Mouse (Mus musculus) MEL (cell line): Measurements from ENCODE around the gene Gm10491. TPM values are rescaled to one million over a fixed set of nuclear protein-coding genes. Genes with fewer than 3 reads are reported as not detected.

ENCODE experiments used
- DNase-seq: peaks from one replicate; pipeline ENCODE4 v3.0.0; 2011; ENCODE audit warnings: low read depth, low spot score
- H3K27ac ChIP-seq: 2 replicates; pipeline ENCODE4 v1.5.1; 2012; ENCODE audit warnings: low read depth, mild to moderate bottlenecking, control low read depth, low read length, moderate library complexity; ENCODE audit not compliant: control insufficient read depth
- H3K27me3 ChIP-seq, 2 experiments: fragments of 150-350 bp in 1 of 2; sonication (generic) in 1 of 2; 2 replicates each; pipeline ENCODE4 v1.6.1; 2012; ENCODE audit warnings: low read length in 2 of 2, mild to moderate bottlenecking in 2 of 2, improper control_type of control experiment in 1 of 2, moderate library complexity in 1 of 2; ENCODE audit not compliant: insufficient read depth in 2 of 2, control insufficient read depth in 1 of 2
- H3K36me3 ChIP-seq, 2 experiments: 2 replicates each; pipeline ENCODE4 v1.6.1; 2012 to 2014; ENCODE audit warnings: low read length in 2 of 2, improper control_type of control experiment in 1 of 2, inconsistent platforms in 1 of 2, mild to moderate bottlenecking in 1 of 2; ENCODE audit not compliant: insufficient read depth in 2 of 2, control insufficient read depth in 1 of 2
- H3K4me1 ChIP-seq, 2 experiments: fragments of 150-350 bp in 1 of 2; sonication (generic) in 1 of 2; 2 replicates each; pipeline ENCODE4 v1.6.1; 2012; ENCODE audit warnings: low read length in 2 of 2, improper control_type of control experiment in 1 of 2, mild to moderate bottlenecking in 1 of 2; ENCODE audit not compliant: insufficient read depth in 2 of 2, control insufficient read depth in 1 of 2
- H3K4me3 ChIP-seq, 2 experiments: fragments of 150-350 bp in 1 of 2; sonication (generic) in 1 of 2; 2 replicates each; pipeline ENCODE4 v1.5.1; 2012; ENCODE audit warnings: low read depth in 2 of 2, low read length in 2 of 2, mild to moderate bottlenecking in 2 of 2, moderate library complexity in 2 of 2, control low read depth in 1 of 2, improper control_type of control experiment in 1 of 2; ENCODE audit not compliant: control insufficient read depth in 1 of 2, insufficient read depth in 1 of 2
- H3K79me2 ChIP-seq: 2 replicates; pipeline ENCODE4 v1.6.1; 2012; ENCODE audit warnings: mild to moderate bottlenecking, low read length, moderate library complexity; ENCODE audit not compliant: control insufficient read depth, poor library complexity, insufficient read depth
- H3K9ac ChIP-seq: 2 replicates; pipeline ENCODE4 v1.6.1; 2012; ENCODE audit warnings: low read depth, mild to moderate bottlenecking, control low read depth, low read length, moderate library complexity; ENCODE audit not compliant: control insufficient read depth, poor library complexity, severe bottlenecking
- H3K9me3 ChIP-seq: fragments of 150-350 bp; sonication (generic); replicated peaks from 2 replicates; pipeline ENCODE4 v1.6.1; 2012; ENCODE audit warnings: mild to moderate bottlenecking, low read length, improper control_type of control experiment, moderate library complexity; ENCODE audit not compliant: insufficient read depth
- CHD1 ChIP-seq: IDR thresholded peaks from 2 replicates; pipeline ENCODE4 v1.6.1; 2012; ENCODE audit warnings: low read depth, mild to moderate bottlenecking, inconsistent platforms, low read length, improper control_type of control experiment
- CTCF ChIP-seq, 3 experiments: IDR thresholded peaks in 2 of 3; conservative IDR thresholded peaks in 1 of 3; 2 replicates each; pipeline ENCODE4 v1.5.1; 2011 to 2012; ENCODE audit warnings: low read length in 3 of 3, low read depth in 2 of 3, mild to moderate bottlenecking in 2 of 3, improper control_type of control experiment in 1 of 3, inconsistent platforms in 1 of 3, mixed read lengths in 1 of 3, moderate library complexity in 1 of 3; ENCODE audit not compliant: control insufficient read depth in 1 of 3, insufficient read depth in 1 of 3, poor library complexity in 1 of 3, severe bottlenecking in 1 of 3
- E2F4 ChIP-seq: IDR thresholded peaks from 2 replicates; pipeline ENCODE4 v1.6.1; 2011; ENCODE audit warnings: low read depth, low read length, improper control_type of control experiment, borderline replicate concordance
- ELF1 ChIP-seq: IDR thresholded peaks from 2 replicates; pipeline ENCODE4 v1.6.1; 2014; ENCODE audit warnings: low read depth, mild to moderate bottlenecking, inconsistent platforms, low read length, improper control_type of control experiment, moderate library complexity
- ETS1 ChIP-seq: IDR thresholded peaks from 2 replicates; pipeline ENCODE4 v1.6.1; 2012; ENCODE audit warnings: low read depth, mild to moderate bottlenecking, inconsistent platforms, low read length, improper control_type of control experiment, moderate library complexity
- JUND ChIP-seq: IDR thresholded peaks from 2 replicates; pipeline ENCODE4 v1.6.1; 2011; ENCODE audit warnings: low read depth, mild to moderate bottlenecking, improper control_type of control experiment, low read length
- MXI1 ChIP-seq: IDR thresholded peaks from 2 replicates; pipeline ENCODE4 v1.6.1; 2011; ENCODE audit warnings: mild to moderate bottlenecking, low read depth, low read length, improper control_type of control experiment
- MYB ChIP-seq: IDR thresholded peaks from 2 replicates; pipeline ENCODE4 v1.6.1; 2011; ENCODE audit warnings: mild to moderate bottlenecking, low read depth, low read length, improper control_type of control experiment
- MYC ChIP-seq: IDR thresholded peaks from 2 replicates; pipeline ENCODE4 v1.6.1; 2011; ENCODE audit warnings: low read depth, mild to moderate bottlenecking, low read length, improper control_type of control experiment, moderate library complexity
- NELFE ChIP-seq: IDR thresholded peaks from 2 replicates; pipeline ENCODE4 v1.6.1; 2011; ENCODE audit warnings: low read depth, low read length, improper control_type of control experiment
- POLR2A ChIP-seq, 2 experiments: IDR thresholded peaks; 2 replicates each; pipeline ENCODE4 v1.6.1; 2011 to 2012; ENCODE audit warnings: low read length in 2 of 2, mild to moderate bottlenecking in 2 of 2, control low read depth in 1 of 2, improper control_type of control experiment in 1 of 2, low read depth in 1 of 2, moderate library complexity in 1 of 2; ENCODE audit not compliant: control insufficient read depth in 1 of 2, insufficient read depth in 1 of 2, poor library complexity in 1 of 2
- POLR2AphosphoS2 ChIP-seq: IDR thresholded peaks from 2 replicates; pipeline ENCODE4 v1.6.1; 2011; ENCODE audit warnings: low read length, improper control_type of control experiment
- POLR2AphosphoS5 ChIP-seq: IDR thresholded peaks from 2 replicates; pipeline ENCODE4 v1.6.1; 2012; ENCODE audit warnings: low read depth, borderline replicate concordance, mild to moderate bottlenecking, inconsistent platforms, low read length, moderate library complexity, mixed read lengths
- SIN3A ChIP-seq: IDR thresholded peaks from 2 replicates; pipeline ENCODE4 v1.6.1; 2012; ENCODE audit warnings: low read length, improper control_type of control experiment, inconsistent platforms
- SMC3 ChIP-seq: IDR thresholded peaks from 2 replicates; pipeline ENCODE4 v1.6.1; 2011; ENCODE audit warnings: low read depth, low read length, improper control_type of control experiment
- TAL1 ChIP-seq: IDR thresholded peaks from 2 replicates; pipeline ENCODE4 v1.6.1; 2012; ENCODE audit warnings: mild to moderate bottlenecking, inconsistent platforms, low read length, moderate library complexity, mixed read lengths
- ZC3H11A ChIP-seq: IDR thresholded peaks from 2 replicates; pipeline ENCODE4 v1.6.1; 2012; ENCODE audit warnings: low read depth, mild to moderate bottlenecking, inconsistent platforms, low read length, improper control_type of control experiment
- ZNF384 ChIP-seq: IDR thresholded peaks from 2 replicates; pipeline ENCODE4 v1.6.1; 2012; ENCODE audit warnings: low read depth, mild to moderate bottlenecking, inconsistent platforms, low read length, improper control_type of control experiment
- polyA plus RNA-seq, 2 experiments: library from polyadenylated mRNA; stranded (reverse) in 1 of 2; unstranded in 1 of 2; fragments of >175 nt in 1 of 2; fragments of >200 nt in 1 of 2; gene quantifications; 2 replicates each; pipeline versions ENCODE4 v1.2.1 to v1.2.4; 2012; ENCODE audit warnings: low replicate concordance in 2 of 2, low read depth in 1 of 2; ENCODE audit not compliant: insufficient read length in 2 of 2, insufficient read depth in 1 of 2, missing spikeins in 1 of 2
- total RNA-seq: library from RNA; depleted of rRNA; stranded (reverse); fragments of 300-350 nt; gene quantifications from 2 replicates; pipeline ENCODE4 v1.2.3, GENCODE M21; 2012

Gene Gm10491
- total and polyA plus RNA-seq, 3 experiments, result not detected

GRCm38 (mm10) chrX:7947900-7948492 lies 40.4 kb upstream of the Gm10491 start (continued):
- TF ChIP-seq ETS1, result peak; percentile 62
- no peak for TF ChIP-seq POLR2AphosphoS2
- TF ChIP-seq SMC3, result no peak
- 0 out of 2 replicates have a peak, but pooled peaks have one; percentile 24 for TF ChIP-seq TAL1

GRCm38 (mm10) chrX:7947108-7947899 lies 39.7 kb upstream of the Gm10491 start, which contains the start of gene Hdac6:
Gene Hdac6 (minus strand): TSS chrX:7947889.
- peak; percentile 39 to 52; a peak in 2 of 4 replicates for TF ChIP-seq POLR2A (IDR thresholded peaks at IDR 0.05; ENCODE audit: control insufficient read depth in 1 of 2, insufficient read depth in 1 of 2, low read depth in 1 of 2, low read length in 2 of 2, poor library complexity in 1 of 2)
- peak; percentile 45 for TF ChIP-seq NELFE
- TF ChIP-seq SIN3A, result peak; percentile 47
- 0 out of 2 replicates have a peak, but pooled peaks have one; percentile 4 for TF ChIP-seq ZC3H11A
- no peak for TF ChIP-seq MXI1
- H3K27me3 ChIP-seq, result no peaks in the 10 kb centered on the region
- no peaks in the 10 kb centered on the region for H3K79me2 ChIP-seq
- H3K27ac ChIP-seq, result peak within 1 kb of the TSS; percentile 13; the same call in 1 of the 2 replicates
- H3K4me1 ChIP-seq, result peaks cover 3 to 8% of the 10 kb centered on the region in 2 experiments; a peak in 3 of 4 replicates
- DNase-seq, result no peak
- no peaks in the 10 kb centered on the region for H3K9me3 ChIP-seq
- H3K36me3 ChIP-seq, result peaks cover 0 to 4% of the 10 kb centered on the region in 2 experiments; a peak in 1 of 4 replicates
- peak within 1 kb of the TSS; percentile 73 for H3K9ac ChIP-seq
- H3K4me3 ChIP-seq, result peak within 1 kb of the TSS; percentile 78 to 81

- peaks cover 3 to 8% of the 10 kb centered on the region in 2 experiments; a peak in 3 of 4 replicates for H3K4me1 ChIP-seq
- no peaks in the 10 kb centered on the region for H3K27me3 ChIP-seq
- H3K27ac ChIP-seq, result no peak overlapping the region
- no peak overlapping the region for H3K9ac ChIP-seq
- H3K36me3 ChIP-seq, result peaks cover 0 to 4% of the 10 kb centered on the region in 2 experiments; a peak in 1 of 4 replicates
- DNase-seq, result no peak
- no peaks in the 10 kb centered on the region for H3K79me2 ChIP-seq
- H3K4me3 ChIP-seq, result no peak overlapping the region
- TF ChIP-seq E2F4 (no peak), ELF1 (no peak), POLR2AphosphoS5 (no peak), ZC3H11A (no peak), CTCF (IDR thresholded peaks at IDR 0.05 in 2 of 3, conservative IDR thresholded peaks at IDR 0.05 in 1 of 3; ENCODE audit: control insufficient read depth in 1 of 3, insufficient read depth in 1 of 3, low read depth in 2 of 3, low read length in 3 of 3, poor library complexity in 1 of 3, severe bottlenecking in 1 of 3) (no peak), ZNF384 (no peak), CHD1 (no peak), MYB (no peak), MYC (no peak), JUND (no peak), NELFE (no peak)
- no peaks in the 10 kb centered on the region for H3K9me3 ChIP-seq
Observed at GRCm38 (mm10) chrX:7945618-7946017, 38.0 kb upstream of the Gm10491 start.
